Mouse (Mus musculus): Measurements from ENCODE around the gene Snapc3. TPM values are rescaled to one million over a fixed set of nuclear protein-coding genes. Genes with fewer than 3 reads are reported as not detected.
A peak's percentile ranks its signal among the peaks of the same experiment; 100 is the strongest.

Gene Snapc3
- polyA plus RNA-seq (2015; fragmentation: Nextera tagmentation; extraction: Ambion mirVana) = 27.3 and 29.1 TPM in 2 replicates

- 0 out of 2 replicates have a peak, but pooled peaks have one; percentile 18 for TF ChIP-seq CTCF (IDR thresholded peaks at IDR 0.05; ENCODE audit: low read depth)
- H3K4me1 ChIP-seq (replicated peaks; ENCODE audit: insufficient read depth, low read length) = peaks cover 6% of the 10 kb centered on the region; the same call in 1 of the 2 replicates
- under 1% methylated on average over 41 of the region's 41 CpGs for WGBS
These were observed at the start of gene Snapc3 for GRCm38 (mm10) chr4:83417160-83417819. Gene Snapc3 (plus strand): TSS chr4:83417724.

GRCm38 (mm10) chr4:83373381-83373780 is 44.1 kb upstream of the Snapc3 start:
- H3K27ac ChIP-seq = no peak overlapping the region
- no peak for ATAC-seq (replicated peaks; ENCODE audit: low FRiP score, low read depth)
- no peak for DNase-seq (ENCODE audit: low spot score)
- H3K27me3 ChIP-seq (ENCODE audit: insufficient read depth, low read length) = no peaks in the 10 kb centered on the region
- no peak overlapping the region for H3K4me2 ChIP-seq (ENCODE audit: low read length)
- no peaks in the 10 kb centered on the region for H3K36me3 ChIP-seq (ENCODE audit: insufficient read depth, low read length)
- TF ChIP-seq CTCF (IDR thresholded peaks at IDR 0.05; ENCODE audit: low read depth) = no peak
- WGBS = 51% methylated on average over 4 of the region's 4 CpGs
- H3K9me3 ChIP-seq (replicated peaks; ENCODE audit: low read length) = no peaks in the 10 kb centered on the region
- no peaks in the 10 kb centered on the region for H3K4me1 ChIP-seq (replicated peaks; ENCODE audit: insufficient read depth, low read length)
- H3K9ac ChIP-seq (ENCODE audit: low read depth, low read length) = no peak overlapping the region
- no peak overlapping the region for H3K4me3 ChIP-seq (replicated peaks; ENCODE audit: low read depth, low read length)

More at GRCm38 (mm10) chr4:83417160-83417819, at the start of gene Snapc3:
- DNase-seq (ENCODE audit: low spot score) (peak; percentile 99), ATAC-seq (replicated peaks; ENCODE audit: low FRiP score, low read depth) (peak; percentile 99)
- Histone ChIP-seq H3K27me3 (ENCODE audit: insufficient read depth, low read length) (no peaks in the 10 kb centered on the region), H3K4me3 (replicated peaks; ENCODE audit: low read depth, low read length) (peak within 1 kb of the TSS; percentile 93), H3K9ac (ENCODE audit: low read depth, low read length) (peak within 1 kb of the TSS; percentile 92), H3K27ac (peak within 1 kb of the TSS; percentile 77), H3K36me3 (ENCODE audit: insufficient read depth, low read length) (no peaks in the 10 kb centered on the region), H3K4me2 (ENCODE audit: low read length) (peak within 1 kb of the TSS; percentile 65), H3K9me3 (replicated peaks; ENCODE audit: low read length) (no peaks in the 10 kb centered on the region)

GRCm38 (mm10) chr4:83375650-83376049 is 41.9 kb upstream of the Snapc3 start:
- no peaks in the 10 kb centered on the region for H3K27me3 ChIP-seq (ENCODE audit: insufficient read depth, low read length)
- H3K4me3 ChIP-seq (replicated peaks; ENCODE audit: low read depth, low read length) = no peak overlapping the region
- H3K4me2 ChIP-seq (ENCODE audit: low read length) = no peak overlapping the region
- no peak overlapping the region for H3K27ac ChIP-seq
- no peaks in the 10 kb centered on the region for H3K9me3 ChIP-seq (replicated peaks; ENCODE audit: low read length)
- ATAC-seq (replicated peaks; ENCODE audit: low FRiP score, low read depth) = no peak
- no peak for TF ChIP-seq CTCF (IDR thresholded peaks at IDR 0.05; ENCODE audit: low read depth)
- DNase-seq (ENCODE audit: low spot score) = no peak
- no peaks in the 10 kb centered on the region for H3K36me3 ChIP-seq (ENCODE audit: insufficient read depth, low read length)
- 60% methylated on average over 6 of the region's 6 CpGs for WGBS
- H3K4me1 ChIP-seq (replicated peaks; ENCODE audit: insufficient read depth, low read length) = no peaks in the 10 kb centered on the region
- H3K9ac ChIP-seq (ENCODE audit: low read depth, low read length) = no peak overlapping the region

GRCm38 (mm10) chr4:83376461-83377015 is 41.0 kb upstream of the Snapc3 start:
- H3K4me3 ChIP-seq (replicated peaks; ENCODE audit: low read depth, low read length) = no peak overlapping the region
- no peak overlapping the region for H3K27ac ChIP-seq
- H3K27me3 ChIP-seq (ENCODE audit: insufficient read depth, low read length) = no peaks in the 10 kb centered on the region
- H3K9me3 ChIP-seq (replicated peaks; ENCODE audit: low read length) = no peaks in the 10 kb centered on the region
- no peak overlapping the region for H3K9ac ChIP-seq (ENCODE audit: low read depth, low read length)
- no peak for TF ChIP-seq CTCF (IDR thresholded peaks at IDR 0.05; ENCODE audit: low read depth)
- WGBS = 70% methylated on average over 7 of the region's 7 CpGs
- no peaks in the 10 kb centered on the region for H3K36me3 ChIP-seq (ENCODE audit: insufficient read depth, low read length)
- no peaks in the 10 kb centered on the region for H3K4me1 ChIP-seq (replicated peaks; ENCODE audit: insufficient read depth, low read length)
- no peak for ATAC-seq (replicated peaks; ENCODE audit: low FRiP score, low read depth)
- no peak overlapping the region for H3K4me2 ChIP-seq (ENCODE audit: low read length)
- no peak for DNase-seq (ENCODE audit: low spot score)

GRCm38 (mm10) chr4:83379036-83379435 is 38.5 kb upstream of the Snapc3 start:
- no peak for TF ChIP-seq CTCF (IDR thresholded peaks at IDR 0.05; ENCODE audit: low read depth)
- no peak overlapping the region for H3K9ac ChIP-seq (ENCODE audit: low read depth, low read length)
- no peak overlapping the region for H3K4me2 ChIP-seq (ENCODE audit: low read length)
- H3K27me3 ChIP-seq (ENCODE audit: insufficient read depth, low read length) = no peaks in the 10 kb centered on the region
- H3K9me3 ChIP-seq (replicated peaks; ENCODE audit: low read length) = no peaks in the 10 kb centered on the region
- H3K4me1 ChIP-seq (replicated peaks; ENCODE audit: insufficient read depth, low read length) = no peaks in the 10 kb centered on the region
- H3K27ac ChIP-seq = no peak overlapping the region
- no peak for ATAC-seq (replicated peaks; ENCODE audit: low FRiP score, low read depth)
- no peak overlapping the region for H3K4me3 ChIP-seq (replicated peaks; ENCODE audit: low read depth, low read length)
- H3K36me3 ChIP-seq (ENCODE audit: insufficient read depth, low read length) = no peaks in the 10 kb centered on the region
- peak; percentile 53 for DNase-seq (ENCODE audit: low spot score)

GRCm38 (mm10) chr4:83379746-83380145 is 37.8 kb upstream of the Snapc3 start:
- TF ChIP-seq CTCF (IDR thresholded peaks at IDR 0.05; ENCODE audit: low read depth) = no peak
- H3K9ac ChIP-seq (ENCODE audit: low read depth, low read length) = no peak overlapping the region
- H3K27me3 ChIP-seq (ENCODE audit: insufficient read depth, low read length) = no peaks in the 10 kb centered on the region
- no peak overlapping the region for H3K4me2 ChIP-seq (ENCODE audit: low read length)
- H3K4me1 ChIP-seq (replicated peaks; ENCODE audit: insufficient read depth, low read length) = no peaks in the 10 kb centered on the region
- no peak overlapping the region for H3K4me3 ChIP-seq (replicated peaks; ENCODE audit: low read depth, low read length)
- H3K9me3 ChIP-seq (replicated peaks; ENCODE audit: low read length) = no peaks in the 10 kb centered on the region
- H3K27ac ChIP-seq = no peak overlapping the region
- DNase-seq (ENCODE audit: low spot score) (no peak), ATAC-seq (replicated peaks; ENCODE audit: low FRiP score, low read depth) (no peak)
- WGBS = 81% methylated on average over 6 of the region's 6 CpGs
- no peaks in the 10 kb centered on the region for H3K36me3 ChIP-seq (ENCODE audit: insufficient read depth, low read length)

All from kidney, postnatal 0 days (tissue).